ENCODE assay signal across 17 mouse cellular contexts in genomic region chr2:166903719-166904282, GRCm38 (mm10). TPM values are rescaled to one million over a fixed set of nuclear protein-coding genes. Genes with fewer than 3 reads are reported as not detected.
DNase-seq lines count a peak whose midpoint lies in the region; ATAC-seq and TF ChIP-seq lines count a peak whose summit lies in the region.
"Had no signal": no experiment of that assay in that cellular context is flagged by ENCODE, and none has a peak within 500 bp of the region (broad histone marks: within the 10 kb centered on the region; RNA-seq: fewer than 3 reads in every experiment).

No protein-coding gene starts in this region.

- peaks cover 14% of the 10 kb centered on the region for H3K4me1 ChIP-seq in limb, embryonic 10.5 days

- TF ChIP-seq CTCF in layer of hippocampus, adult 2 months (conservative IDR thresholded peaks at IDR 0.05) = peak; percentile 59

- no peaks in the 10 kb centered on the region for H3K27me3 ChIP-seq in limb, embryonic 10.5 days (ENCODE audit: low read depth, poor library complexity, severe bottlenecking)
- H3K27me3 ChIP-seq: embryonic facial prominence, embryonic 13.5 days; forebrain, embryonic 13.5 days; midbrain, embryonic 12.5 days; neural tube, embryonic 13.5 days; Patski had no signal

- no peaks in the 10 kb centered on the region for H3K9me3 ChIP-seq in limb, embryonic 10.5 days (replicated peaks)
- H3K9me3 ChIP-seq: embryonic facial prominence, embryonic 13.5 days; forebrain, embryonic 13.5 days; midbrain, embryonic 12.5 days; neural tube, embryonic 13.5 days had no signal

- peak; percentile 43 for DNase-seq in CD4-positive, CD25-positive, alpha-beta regulatory T cell, adult 2 months (ENCODE audit: low read depth, low spot score)
- no peak for DNase-seq in layer of hippocampus, adult 2 months (ENCODE audit: low spot score in 2 of 2)
- no peak for DNase-seq in layer of hippocampus, adult 9-10 months (ENCODE audit: low spot score)
- peak; percentile 29 for DNase-seq in thymus, postnatal 4 days
- DNase-seq in thymus, postnatal 0 days (ENCODE audit: low spot score) = no peak
- no peak for DNase-seq in limb, embryonic 10.5 days (ENCODE audit: low spot score)
- no peak for DNase-seq in gastrocnemius, adult 8-10 months (ENCODE audit: low spot score in 2 of 2)
- DNase-seq: adrenal gland, postnatal 10 days; lung, adult 18-20 months; right cerebral cortex, adult 18-20 months had no signal

- WGBS in limb, embryonic 10.5 days = 94% methylated on average over 6 of the region's 6 CpGs

- H3K27ac ChIP-seq in layer of hippocampus, adult 2 months = no peak overlapping the region
- no peak overlapping the region for H3K27ac ChIP-seq in limb, embryonic 10.5 days
- H3K27ac ChIP-seq: forebrain, embryonic 13.5 days; midbrain, embryonic 12.5 days; neural tube, embryonic 13.5 days had no signal

- peaks cover 7% of the 10 kb centered on the region for H3K36me3 ChIP-seq in limb, embryonic 10.5 days
- H3K36me3 ChIP-seq: embryonic facial prominence, embryonic 13.5 days; midbrain, embryonic 12.5 days; neural tube, embryonic 13.5 days had no signal

- H3K4me3 ChIP-seq in layer of hippocampus, adult 2 months = no peak overlapping the region
- H3K4me3 ChIP-seq in limb, embryonic 10.5 days = no peak overlapping the region
- H3K4me3 ChIP-seq: embryonic facial prominence, embryonic 13.5 days; forebrain, embryonic 13.5 days; midbrain, embryonic 12.5 days; neural tube, embryonic 13.5 days had no signal

- ATAC-seq in CD4-positive, CD25-positive, alpha-beta regulatory T cell, adult 4 months = no peak
- ATAC-seq: forebrain, embryonic 13.5 days; inflammation-experienced regulatory T-cells, adult 6 months; Patski had no signal

RNA-seq across cellular contexts. Expression of gene Cse1l, which starts 2.0 kb away (rescaled TPM):
- polyA plus RNA-seq in CD4-positive, CD25-positive, alpha-beta regulatory T cell, adult 4 months (2017; shearing (Covaris generic)) = 10 to 100 TPM; 59.7 to 62.8 TPM
- total RNA-seq in layer of hippocampus, adult 2 months (2021) = 10 to 100 TPM; 48.7 to 51.4 TPM
- polyA plus RNA-seq in thymus, postnatal 0 days (2015; fragmentation: Nextera tagmentation; extraction: Ambion mirVana) = 76.2 and 85.0 TPM in 2 replicates
- polyA plus RNA-seq in limb, embryonic 10.5 days (2016; fragmentation: Nextera tagmentation; extraction: Ambion mirVana) = 211 and 223 TPM in 2 replicates
- total RNA-seq in gastrocnemius, adult 8-10 months (2022) = 10 to 100 TPM; 51.5 to 63.7 (median 53.4) TPM

Comparison
In these comparisons a context has a peak if more than half of its experiments do, and no peak if none do; other contexts are left out.
1. DNase-seq: peak in CD4-positive, CD25-positive, alpha-beta regulatory T cell, adult 2 months (single experiment) and thymus, postnatal 4 days (single experiment); none in layer of hippocampus, adult 2 months (0 of 2), layer of hippocampus, adult 9-10 months (single experiment), thymus, postnatal 0 days (single experiment), limb, embryonic 10.5 days (single experiment) and gastrocnemius, adult 8-10 months (0 of 2).